Mouse (Mus musculus) neural tube, embryonic 15.5 days (tissue): ENCODE measurements at regions not wholly inside any gene's neighbourhood (a gene's known extent, or its start where the extent isn't known, plus 50 kb on each side); places are given as distances from the start of the nearest gene placed in this dataset.

Experiments used
- ATAC-seq: fragments of 200-750 bp; cut with Nextera tagmentation; 2 replicates; pipeline ENCODE4 v1.8.0; 2017; ENCODE audit warnings: mild to moderate bottlenecking, moderate TSS enrichment, moderate library complexity; ENCODE audit not compliant: low FRiP score
- H3K27ac ChIP-seq: fragments of 300-500 bp; sonication (generic); replicated peaks from 2 replicates; pipeline ENCODE4 v1.5.1; 2015; ENCODE audit warnings: mild to moderate bottlenecking, inconsistent platforms
- H3K27me3 ChIP-seq: fragments of 300-500 bp; sonication (generic); replicated peaks from 2 replicates; pipeline ENCODE4 v1.6.1; 2015; ENCODE audit warnings: inconsistent platforms
- H3K36me3 ChIP-seq: fragments of 300-500 bp; sonication (generic); 2 replicates; pipeline ENCODE4 v1.6.1; 2015; ENCODE audit warnings: inconsistent platforms
- H3K4me1 ChIP-seq: fragments of 300-500 bp; sonication (generic); 2 replicates; pipeline ENCODE4 v1.6.1; 2015; ENCODE audit warnings: inconsistent platforms
- H3K4me2 ChIP-seq: fragments of 300-500 bp; sonication (generic); 2 replicates; pipeline ENCODE4 v1.6.1; 2015; ENCODE audit warnings: inconsistent platforms, mild to moderate bottlenecking, moderate library complexity
- H3K4me3 ChIP-seq: fragments of 300-500 bp; sonication (generic); replicated peaks from 2 replicates; pipeline ENCODE4 v1.5.1; 2015; ENCODE audit warnings: mild to moderate bottlenecking, inconsistent platforms
- H3K9ac ChIP-seq: fragments of 300-500 bp; sonication (generic); replicated peaks from 2 replicates; pipeline ENCODE4 v1.6.1; 2015; ENCODE audit warnings: mild to moderate bottlenecking, inconsistent platforms
- H3K9me3 ChIP-seq: fragments of 300-500 bp; sonication (generic); replicated peaks from 2 replicates; pipeline ENCODE4 v1.6.1; 2016; ENCODE audit warnings: inconsistent platforms
- WGBS: fragments of 180-500 bp; shearing (Covaris S2); methylation state at CpG from one replicate; pipeline ENCODE4 v1.1.7; 2015; ENCODE audit warnings: mixed read lengths; 5-methylcytosine and 5-hydroxymethylcytosine counted together

DNA sequence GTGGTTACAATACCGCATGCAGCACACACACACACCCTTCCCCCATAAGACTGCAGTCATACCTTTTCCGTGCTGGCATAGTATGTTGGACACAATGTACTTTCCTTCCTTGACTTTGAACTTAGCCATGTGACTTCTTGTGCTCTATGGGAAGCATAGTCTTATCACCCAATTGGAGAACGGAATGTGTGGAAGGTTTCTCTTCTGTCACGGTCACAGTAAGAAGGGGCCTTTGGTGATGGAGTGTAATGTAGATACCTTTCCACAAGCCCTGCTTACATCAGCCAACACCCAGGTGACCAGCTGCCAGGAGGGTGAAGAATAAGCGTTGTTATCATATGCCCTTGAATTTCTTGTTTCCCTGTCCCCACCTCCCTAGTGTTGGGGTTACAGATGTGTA lies 1308.0 kb upstream of the A1bg start:
- ATAC-seq: no peak
- Histone ChIP-seq H3K9me3 (no peaks in the 10 kb centered on the region), H3K36me3 (no peaks in the 10 kb centered on the region), H3K27me3 (no peaks in the 10 kb centered on the region), H3K27ac (no peak overlapping the region), H3K9ac (no peak overlapping the region), H3K4me1 (no peaks in the 10 kb centered on the region), H3K4me2 (no peak overlapping the region), H3K4me3 (no peak overlapping the region)
- 97% methylated on average over 5 of the region's 5 CpGs for WGBS

DNA sequence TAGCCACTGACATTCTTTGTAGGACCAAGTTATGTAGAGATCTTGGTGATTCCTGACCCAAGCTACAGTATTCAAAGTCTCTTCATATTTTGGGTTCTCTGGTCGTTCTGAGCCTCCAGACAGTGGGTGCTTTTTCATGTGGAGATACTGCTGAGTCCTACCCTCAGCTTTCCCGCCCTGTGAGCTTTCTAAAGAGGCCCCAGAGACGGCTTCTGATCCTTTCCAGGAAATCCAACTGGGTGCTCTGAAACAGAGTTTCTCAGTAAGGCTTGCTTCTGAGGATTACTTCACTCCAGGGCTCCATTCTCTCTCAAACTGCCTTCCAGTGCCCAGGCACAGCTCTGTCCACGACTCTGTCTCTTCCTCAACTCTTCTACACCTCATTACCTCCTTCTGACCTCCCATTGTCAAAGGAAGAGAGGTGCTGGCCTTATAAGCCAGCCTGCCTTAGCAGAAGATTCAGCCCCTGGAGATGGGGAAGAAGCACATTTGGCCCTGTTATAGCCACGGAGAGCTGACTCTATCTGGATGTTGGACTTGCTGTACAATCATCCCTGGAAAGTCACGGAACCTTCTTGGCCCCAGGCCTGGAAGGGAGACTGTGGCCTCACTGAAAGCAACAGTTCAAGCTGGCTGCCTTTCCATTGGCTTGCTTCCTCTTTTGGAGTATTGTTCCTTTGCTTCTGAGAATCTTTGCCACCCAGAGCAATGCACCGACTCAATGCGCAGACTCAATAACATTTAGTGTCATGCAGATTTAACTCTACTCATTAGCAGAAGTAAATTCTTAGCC lies 1306.9 kb upstream of the A1bg start:
- no peak for ATAC-seq
- 86% methylated on average over 8 of the region's 8 CpGs for WGBS
- no peak overlapping the region for H3K9ac ChIP-seq
- H3K4me3 ChIP-seq: no peak overlapping the region
- no peaks in the 10 kb centered on the region for H3K4me1 ChIP-seq
- H3K36me3 ChIP-seq: no peaks in the 10 kb centered on the region
- H3K27ac ChIP-seq: no peak overlapping the region
- no peak overlapping the region for H3K4me2 ChIP-seq
- no peaks in the 10 kb centered on the region for H3K9me3 ChIP-seq
- no peaks in the 10 kb centered on the region for H3K27me3 ChIP-seq

- no peaks in the 10 kb centered on the region for H3K4me1 ChIP-seq
- H3K27me3 ChIP-seq: no peaks in the 10 kb centered on the region
- no peak overlapping the region for H3K4me3 ChIP-seq
- no peaks in the 10 kb centered on the region for H3K9me3 ChIP-seq
- 95% methylated on average over 3 of the region's 3 CpGs for WGBS
- ATAC-seq: no peak
- no peak overlapping the region for H3K4me2 ChIP-seq
- no peak overlapping the region for H3K27ac ChIP-seq
- no peaks in the 10 kb centered on the region for H3K36me3 ChIP-seq
- H3K9ac ChIP-seq: no peak overlapping the region
Measured at GRCm38 (mm10) chr15:62229023-62229422, 1306.2 kb upstream of the A1bg start.

DNA sequence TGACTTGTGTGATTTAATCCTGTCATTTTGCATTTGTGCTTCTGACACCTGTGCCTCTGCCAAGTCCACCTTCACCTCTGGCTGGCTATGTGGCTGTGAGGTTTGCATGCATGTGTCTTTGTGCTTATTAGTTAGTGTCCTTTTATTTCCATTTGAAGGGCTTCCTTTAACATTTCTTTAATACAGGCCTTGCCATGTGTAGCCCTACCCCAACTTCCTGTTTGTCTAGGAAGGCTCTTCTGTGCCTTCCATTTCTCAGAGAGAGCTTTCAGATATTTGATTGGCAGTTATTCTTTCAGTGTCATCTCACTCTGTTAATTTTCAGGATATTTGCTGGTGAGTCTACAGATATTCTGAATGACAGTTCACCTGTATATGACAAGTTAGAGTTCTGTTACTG lies 1302.0 kb upstream of the A1bg start:
- no peak for ATAC-seq
- H3K4me1 ChIP-seq: no peaks in the 10 kb centered on the region
- no peak overlapping the region for H3K4me2 ChIP-seq
- H3K9me3 ChIP-seq: no peaks in the 10 kb centered on the region
- no peaks in the 10 kb centered on the region for H3K27me3 ChIP-seq
- H3K27ac ChIP-seq: no peak overlapping the region
- H3K9ac ChIP-seq: no peak overlapping the region
- H3K36me3 ChIP-seq: no peaks in the 10 kb centered on the region
- H3K4me3 ChIP-seq: no peak overlapping the region

DNA sequence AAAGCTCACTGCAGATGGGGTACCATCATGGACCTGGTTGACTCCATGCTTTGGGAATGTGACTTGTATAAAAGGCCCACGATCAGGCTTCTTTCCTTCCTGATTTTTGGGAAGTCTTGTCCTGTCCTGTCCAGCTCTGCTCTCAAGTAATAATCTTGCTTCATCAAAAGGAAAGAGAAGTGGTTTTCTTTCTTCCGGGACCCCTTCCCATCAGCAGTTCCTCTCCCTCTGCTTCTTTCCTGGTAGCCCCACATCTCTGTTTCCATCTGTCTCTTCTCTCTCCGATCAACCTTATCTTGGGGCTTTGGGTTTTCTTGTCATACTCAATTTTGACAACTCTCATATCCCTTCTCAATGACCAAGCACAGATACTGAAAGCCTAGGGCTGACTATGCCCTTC lies 1301.4 kb upstream of the A1bg start:
- 89% methylated on average over 3 of the region's 3 CpGs for WGBS
- H3K4me2 ChIP-seq: no peak overlapping the region
- H3K9me3 ChIP-seq: no peaks in the 10 kb centered on the region
- no peaks in the 10 kb centered on the region for H3K4me1 ChIP-seq
- H3K27me3 ChIP-seq: no peaks in the 10 kb centered on the region
- H3K9ac ChIP-seq: no peak overlapping the region
- ATAC-seq: no peak
- no peak overlapping the region for H3K4me3 ChIP-seq
- H3K36me3 ChIP-seq: no peaks in the 10 kb centered on the region
- H3K27ac ChIP-seq: no peak overlapping the region

- WGBS: 93% methylated on average over 6 of the region's 6 CpGs
- H3K27ac ChIP-seq: no peak overlapping the region
- no peak overlapping the region for H3K9ac ChIP-seq
- H3K4me1 ChIP-seq: no peaks in the 10 kb centered on the region
- H3K36me3 ChIP-seq: no peaks in the 10 kb centered on the region
- H3K4me2 ChIP-seq: no peak overlapping the region
- no peak for ATAC-seq
- H3K4me3 ChIP-seq: no peak overlapping the region
- no peaks in the 10 kb centered on the region for H3K9me3 ChIP-seq
- H3K27me3 ChIP-seq: no peaks in the 10 kb centered on the region
Measured at GRCm38 (mm10) chr15:62223156-62223840, 1300.5 kb upstream of the A1bg start.

DNA sequence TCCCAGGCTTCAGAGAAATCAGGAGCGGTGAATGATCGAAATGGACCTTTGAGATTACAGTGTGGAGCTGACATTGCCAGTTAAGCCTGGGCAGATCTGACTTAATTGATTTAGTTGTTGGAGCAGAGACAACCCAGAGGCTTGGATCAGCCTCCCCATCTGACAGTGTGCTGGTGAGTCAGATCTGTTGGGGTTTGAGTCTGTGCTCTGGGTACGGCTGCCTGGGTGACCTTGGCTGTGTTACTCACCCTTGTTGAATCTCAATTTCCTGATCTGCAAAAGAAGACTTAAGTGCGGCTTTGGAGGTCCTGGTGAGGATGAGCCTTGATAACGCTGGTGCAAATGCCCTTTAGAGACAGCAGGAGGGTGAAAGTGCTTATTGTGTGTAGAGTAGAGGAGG lies 1299.9 kb upstream of the A1bg start:
- no peaks in the 10 kb centered on the region for H3K9me3 ChIP-seq
- H3K27ac ChIP-seq: no peak overlapping the region
- no peak overlapping the region for H3K4me2 ChIP-seq
- H3K36me3 ChIP-seq: no peaks in the 10 kb centered on the region
- no peak overlapping the region for H3K9ac ChIP-seq
- 91% methylated on average over 5 of the region's 5 CpGs for WGBS
- H3K27me3 ChIP-seq: no peaks in the 10 kb centered on the region
- no peak overlapping the region for H3K4me3 ChIP-seq
- ATAC-seq: no peak
- no peaks in the 10 kb centered on the region for H3K4me1 ChIP-seq

DNA sequence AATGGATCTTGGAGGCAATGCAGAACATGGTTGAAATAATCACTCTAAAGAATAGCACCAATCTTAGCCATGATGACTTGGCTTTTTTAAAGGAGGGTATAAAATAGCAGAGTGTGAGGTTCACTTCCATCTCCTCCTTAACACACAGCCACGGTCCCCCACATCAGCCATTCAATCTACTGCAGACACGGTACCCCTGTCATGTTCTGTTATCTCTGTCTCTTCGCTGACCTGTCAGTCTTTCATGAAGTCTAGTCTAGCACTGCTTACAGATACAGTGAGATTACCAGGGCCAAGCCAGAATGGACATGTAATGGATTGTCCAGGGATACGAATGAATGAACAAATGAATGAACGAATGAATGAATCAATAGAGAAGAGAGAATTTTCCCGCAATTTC lies 1299.4 kb upstream of the A1bg start:
- ATAC-seq: no peak
- H3K4me3 ChIP-seq: no peak overlapping the region
- 96% methylated on average over 6 of the region's 6 CpGs for WGBS
- no peaks in the 10 kb centered on the region for H3K9me3 ChIP-seq
- H3K4me2 ChIP-seq: no peak overlapping the region
- H3K4me1 ChIP-seq: no peaks in the 10 kb centered on the region
- no peak overlapping the region for H3K9ac ChIP-seq
- H3K36me3 ChIP-seq: no peaks in the 10 kb centered on the region
- no peak overlapping the region for H3K27ac ChIP-seq
- no peaks in the 10 kb centered on the region for H3K27me3 ChIP-seq

DNA sequence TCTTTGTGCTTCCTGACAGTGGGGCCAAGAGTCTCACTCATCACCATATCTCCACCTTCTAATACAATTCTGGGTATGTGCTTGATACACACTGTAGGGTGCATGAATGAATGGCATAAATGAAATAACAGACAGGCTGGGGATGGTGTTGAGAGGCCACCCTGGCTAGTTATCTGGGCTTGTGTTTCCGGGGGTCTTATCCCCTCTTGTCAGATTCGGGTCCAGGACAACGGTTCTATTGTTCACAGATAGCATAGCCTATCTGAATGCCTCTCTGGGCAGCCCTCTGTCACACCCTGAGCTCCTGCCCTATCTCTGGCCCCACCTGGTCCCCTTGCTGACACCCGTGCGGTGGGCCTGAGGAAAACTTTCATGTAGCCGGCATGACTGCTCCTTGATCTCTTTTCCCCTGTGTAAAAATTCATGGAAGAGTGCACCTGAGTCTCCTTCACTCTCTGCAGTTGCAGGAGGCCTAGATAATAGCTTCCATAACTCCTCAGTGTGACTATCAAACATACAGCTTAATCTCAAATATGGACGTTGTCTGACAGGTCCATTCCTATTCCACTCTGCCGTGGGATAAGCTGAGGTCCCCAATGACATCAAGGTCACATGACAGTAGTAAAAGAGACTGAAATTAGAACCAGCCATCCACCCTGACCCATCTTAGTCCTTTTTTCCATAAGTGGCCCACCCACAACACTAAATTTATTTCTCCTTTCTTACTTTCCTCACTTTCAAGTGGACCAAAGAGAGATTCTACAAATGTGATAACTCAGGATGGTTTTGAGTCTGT lies 1298.4 kb upstream of the A1bg start:
- no peaks in the 10 kb centered on the region for H3K36me3 ChIP-seq
- no peak overlapping the region for H3K4me3 ChIP-seq
- H3K4me1 ChIP-seq: no peaks in the 10 kb centered on the region
- 83% methylated on average over 8 of the region's 8 CpGs for WGBS
- no peak overlapping the region for H3K9ac ChIP-seq
- H3K27ac ChIP-seq: no peak overlapping the region
- no peak overlapping the region for H3K4me2 ChIP-seq
- H3K9me3 ChIP-seq: no peaks in the 10 kb centered on the region
- no peak for ATAC-seq
- no peaks in the 10 kb centered on the region for H3K27me3 ChIP-seq

DNA sequence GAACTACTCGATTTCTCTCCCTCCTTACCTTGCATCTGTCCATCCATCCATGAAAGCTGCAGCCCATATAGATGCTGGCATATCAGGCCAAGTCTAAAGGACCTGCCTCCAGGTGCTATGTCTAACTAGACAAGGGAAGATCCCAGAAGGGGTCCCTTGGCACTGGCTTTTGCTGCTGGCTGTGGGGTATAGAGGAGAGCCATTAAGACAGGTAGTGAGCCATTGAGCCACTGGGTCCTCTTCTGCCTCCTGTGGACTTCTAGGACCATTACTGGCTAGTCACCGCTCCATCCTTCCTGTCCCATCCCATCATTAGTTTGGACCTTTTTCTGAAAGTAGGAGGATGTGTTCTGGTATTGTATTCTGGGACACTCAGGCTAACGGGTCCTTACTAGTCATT lies 1297.8 kb upstream of the A1bg start:
- 91% methylated on average over 3 of the region's 3 CpGs for WGBS
- Histone ChIP-seq H3K36me3 (no peaks in the 10 kb centered on the region), H3K9me3 (no peaks in the 10 kb centered on the region), H3K4me3 (no peak overlapping the region), H3K9ac (no peak overlapping the region), H3K27ac (no peak overlapping the region), H3K4me1 (no peaks in the 10 kb centered on the region), H3K27me3 (no peaks in the 10 kb centered on the region), H3K4me2 (no peak overlapping the region)
- ATAC-seq: no peak

DNA sequence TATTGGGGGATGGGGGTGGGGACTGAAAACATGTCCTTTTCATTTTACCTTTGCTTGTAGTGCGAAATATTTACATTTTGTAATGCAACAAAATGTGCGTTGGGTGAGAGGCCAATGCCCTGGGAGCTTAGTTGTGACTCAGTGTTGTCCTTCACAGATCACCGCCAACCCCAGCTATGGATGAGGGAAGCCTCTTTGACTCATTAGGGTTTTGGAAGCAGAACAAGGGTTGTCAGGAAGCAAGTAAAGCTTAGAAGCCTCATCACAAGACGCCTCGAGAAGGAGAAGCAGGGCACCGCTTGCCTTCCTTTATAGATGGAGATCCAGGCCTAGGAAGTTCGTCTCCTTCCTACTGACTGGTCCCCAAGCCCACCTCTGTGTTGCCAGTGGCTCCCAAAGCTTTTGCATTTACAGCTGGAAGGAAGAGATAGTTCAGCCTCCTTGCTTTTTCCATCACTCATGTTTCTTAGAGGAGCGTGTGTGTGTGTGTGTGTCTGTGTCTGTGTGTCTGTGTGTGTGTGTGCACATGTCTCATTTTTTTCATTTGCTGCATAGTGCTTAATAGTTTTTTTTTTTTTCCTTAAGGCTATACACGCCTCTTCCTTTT lies 1297.2 kb upstream of the A1bg start:
- H3K9me3 ChIP-seq: no peaks in the 10 kb centered on the region
- no peak overlapping the region for H3K9ac ChIP-seq
- H3K4me3 ChIP-seq: no peak overlapping the region
- H3K4me1 ChIP-seq: no peaks in the 10 kb centered on the region
- ATAC-seq: no peak
- no peaks in the 10 kb centered on the region for H3K27me3 ChIP-seq
- no peaks in the 10 kb centered on the region for H3K36me3 ChIP-seq
- WGBS: 96% methylated on average over 9 of the region's 9 CpGs
- H3K27ac ChIP-seq: no peak overlapping the region
- H3K4me2 ChIP-seq: no peak overlapping the region
